Mouse (Mus musculus) spleen, postnatal 14 days (tissue): ENCODE data around the gene Speer4c.
"Not testable (repeated sequence)": the region's sequence is repeated elsewhere in the genome, so short reads cannot be mapped to it uniquely, and the experiment has no call there.

Experiments used
- DNase-seq, 2 experiments: peaks; one replicate each; pipeline ENCODE4 v3.0.0; 2021 to 2022; ENCODE audit warnings: low spot score in 2 of 2

The Speer4c gene

GRCm38 (mm10) chr5:15714171-15714570 lies at the start of gene Speer4c:
Gene Speer4c, minus strand, starts transcription at chr5:15714271.
- DNase-seq: not testable (repeated sequence)

DNA sequence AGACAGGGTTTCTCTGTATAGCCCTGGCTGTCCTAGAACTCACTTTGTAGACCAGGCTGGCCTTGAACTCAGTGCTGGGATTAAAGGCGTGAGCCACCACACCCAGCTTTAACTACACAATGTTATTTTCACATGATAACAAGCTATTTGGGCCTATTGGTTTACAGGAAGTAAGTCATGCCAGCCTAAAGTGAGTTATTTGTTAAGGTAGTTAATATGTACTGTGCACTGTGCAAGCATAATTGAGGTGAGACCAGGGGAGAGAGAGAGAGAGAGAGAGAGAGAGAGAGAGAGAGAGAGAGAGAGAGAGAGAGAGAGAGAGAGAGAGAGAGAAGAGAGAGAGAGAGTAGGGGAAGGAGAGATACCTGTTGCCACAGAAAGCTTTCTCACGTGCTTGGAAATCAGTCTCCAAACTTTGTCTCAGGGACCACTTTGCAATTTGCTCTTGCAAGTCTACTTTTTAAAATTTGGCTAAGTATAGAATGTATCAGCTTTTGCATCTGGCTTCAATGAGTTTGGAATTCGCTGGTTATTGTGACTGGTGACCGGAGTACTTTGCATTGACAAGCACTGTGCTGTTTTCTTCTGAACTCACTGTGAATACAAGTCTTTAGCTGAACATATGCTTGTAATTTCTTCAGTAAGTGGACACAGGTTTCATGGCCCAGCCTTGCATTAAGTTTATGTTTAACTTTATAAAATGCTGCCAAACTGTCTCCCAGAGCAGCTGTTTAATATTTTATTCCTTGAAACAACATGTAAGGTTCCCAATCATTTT lies 33.6 kb upstream of the Speer4c start:
- DNase-seq: no peak

GRCm38 (mm10) chr5:15734097-15734867 lies 20.2 kb upstream of the Speer4c start:
- no peak for DNase-seq

DNA sequence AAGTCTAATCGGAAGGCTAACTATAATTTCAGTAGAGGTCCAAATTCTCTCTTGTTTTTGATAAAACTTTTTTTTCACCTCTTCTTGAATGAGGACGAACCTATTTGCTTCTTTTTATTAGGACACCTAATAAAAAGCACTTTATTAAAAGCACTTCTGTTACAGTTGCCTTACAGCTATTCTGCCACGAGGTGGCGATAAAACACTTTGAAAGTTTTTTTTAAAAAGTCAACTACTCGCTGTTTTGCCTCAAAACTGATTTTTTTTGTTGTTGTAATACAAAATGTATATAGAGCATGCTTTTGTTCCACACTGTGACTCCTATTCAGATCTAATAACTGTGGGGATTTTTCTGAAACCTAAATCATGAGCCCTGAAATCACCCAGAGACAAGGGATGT lies 11.2 kb downstream of the Speer4c start:
- DNase-seq: not testable (repeated sequence)

DNA sequence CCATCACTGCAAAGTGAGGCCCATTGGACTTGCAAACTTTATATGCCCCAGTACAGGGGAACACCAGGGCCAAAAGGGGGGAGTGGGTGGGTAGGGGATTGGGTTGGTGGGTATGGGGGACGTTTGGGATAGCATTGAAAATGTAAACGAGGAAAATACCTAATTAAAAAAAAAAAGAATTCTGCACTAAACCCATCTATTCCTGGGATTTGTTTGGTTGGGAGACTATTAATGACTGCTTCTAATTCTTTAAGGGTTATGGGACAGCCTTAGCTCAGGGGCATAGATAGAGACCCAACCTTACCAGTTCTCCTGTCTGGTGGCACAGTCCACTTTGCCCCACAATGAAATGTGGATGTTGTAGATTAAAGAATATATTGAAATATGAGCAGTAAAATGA lies 16.4 kb downstream of the Speer4c start:
- not testable (repeated sequence) for DNase-seq

DNA sequence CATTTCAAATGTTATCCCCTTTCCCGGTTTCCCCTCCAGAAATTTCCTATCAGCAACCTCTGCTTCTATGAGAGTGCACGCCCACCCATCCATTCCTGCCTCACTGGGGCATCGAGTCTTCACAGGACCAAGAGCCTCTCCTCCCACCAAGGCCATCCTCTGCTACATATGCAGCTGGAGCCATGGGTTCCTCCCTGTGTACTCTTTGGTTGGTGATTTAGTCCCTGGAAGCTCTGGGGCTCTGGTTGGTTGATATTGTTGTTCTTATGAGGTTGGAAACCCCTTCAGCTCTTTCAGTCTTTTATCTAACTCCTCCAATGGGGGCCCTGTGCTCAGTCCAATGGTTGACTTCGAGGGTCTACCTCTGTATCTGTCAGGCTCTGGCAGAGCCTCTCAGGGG lies 22.2 kb downstream of the Speer4c start:
- DNase-seq: not testable (repeated sequence)

DNA sequence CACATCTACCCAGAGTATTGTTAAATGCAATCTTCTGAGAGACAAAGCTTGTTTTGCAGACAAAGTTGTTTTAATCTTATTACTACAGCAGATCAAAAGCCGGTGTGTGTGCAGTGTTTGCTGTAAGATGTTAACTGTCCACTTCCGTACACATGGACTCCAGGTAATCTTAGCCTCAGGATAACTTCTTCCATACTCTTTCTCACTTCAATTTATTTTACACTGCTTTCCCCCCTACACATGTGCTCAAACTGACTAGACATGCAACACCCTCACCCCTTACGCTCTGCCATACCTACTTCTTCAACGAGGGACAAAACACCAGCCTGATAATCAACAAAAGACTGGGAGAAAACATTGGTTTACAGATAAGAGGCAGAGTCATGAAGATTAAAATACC lies 23.2 kb downstream of the Speer4c start:
- DNase-seq: not testable (repeated sequence)

DNA sequence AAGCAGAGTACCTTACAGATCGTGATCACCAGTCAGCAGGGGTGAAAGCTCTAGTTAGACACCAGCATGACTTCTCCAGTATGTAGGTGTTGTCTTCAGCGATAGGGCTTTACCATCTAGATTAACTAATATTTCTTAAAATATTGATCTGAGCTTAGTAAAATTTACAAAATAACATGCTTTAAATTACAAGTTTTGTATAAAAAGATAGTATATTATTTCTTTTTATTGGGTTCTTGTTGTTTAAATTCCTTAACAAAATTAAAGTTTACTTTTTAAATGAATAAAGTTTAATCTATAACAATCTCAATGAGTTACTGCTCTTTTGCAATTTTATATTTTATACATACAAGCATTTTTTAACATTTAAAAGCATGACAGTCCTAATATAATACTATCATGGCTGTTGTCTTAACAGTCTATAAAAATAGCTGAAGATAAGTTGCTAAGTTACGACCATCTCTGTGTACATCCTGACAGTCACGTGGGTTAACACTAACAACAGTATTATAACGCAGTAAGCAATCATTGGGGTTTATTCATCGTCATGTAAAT lies 24.3 kb downstream of the Speer4c start:
- not testable (repeated sequence) for DNase-seq

GRCm38 (mm10) chr5:15688874-15689658 lies 25.0 kb downstream of the Speer4c start:
- DNase-seq: not testable (repeated sequence)

GRCm38 (mm10) chr5:15681301-15682035 lies 32.6 kb downstream of the Speer4c start:
- not testable (repeated sequence) for DNase-seq

DNA sequence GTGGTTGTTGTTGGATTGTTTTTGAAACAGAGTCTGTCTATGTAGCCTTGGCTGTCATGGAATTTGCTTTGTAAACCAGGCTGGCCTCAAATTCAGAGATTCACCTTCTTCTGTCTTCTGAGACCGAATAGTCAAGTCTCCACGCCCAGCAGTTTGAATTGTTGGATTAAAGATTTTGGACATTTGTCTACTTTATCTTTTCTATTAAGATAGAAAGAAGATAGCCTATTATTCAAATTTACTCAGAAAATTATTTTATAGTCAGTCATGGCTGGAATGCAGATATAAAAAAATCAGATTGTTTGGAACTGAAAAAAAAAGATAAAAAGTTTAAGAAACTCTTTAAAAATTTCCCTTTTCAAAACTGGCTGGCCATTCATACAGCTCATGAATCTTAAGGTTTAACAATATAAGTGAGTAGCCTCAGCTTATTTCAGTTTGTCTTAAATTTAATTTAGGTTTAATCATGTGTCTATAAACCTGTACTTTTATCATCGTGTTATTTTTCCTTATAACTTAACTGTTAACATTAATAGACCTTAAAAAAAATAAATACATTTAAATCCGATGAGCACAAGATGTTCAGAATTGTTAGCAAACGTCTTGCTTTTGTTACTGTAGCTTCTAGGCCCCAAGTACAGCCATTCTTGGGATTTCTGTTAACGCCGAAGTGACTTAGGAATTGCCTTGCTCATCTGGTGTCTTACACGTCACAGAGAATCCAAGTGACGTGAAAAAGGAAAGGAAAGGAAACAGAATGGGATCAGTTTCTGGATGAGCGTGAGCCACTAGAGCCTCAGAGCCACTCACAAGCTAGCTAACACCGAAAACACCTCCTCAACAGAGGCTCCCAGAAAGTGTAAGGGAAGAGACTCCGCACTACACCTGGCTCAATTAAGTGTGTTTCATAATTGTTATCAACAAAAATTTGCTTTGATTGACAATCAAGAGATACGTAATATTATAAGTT lies 33.8 kb downstream of the Speer4c start:
- DNase-seq: not testable (repeated sequence)

DNA sequence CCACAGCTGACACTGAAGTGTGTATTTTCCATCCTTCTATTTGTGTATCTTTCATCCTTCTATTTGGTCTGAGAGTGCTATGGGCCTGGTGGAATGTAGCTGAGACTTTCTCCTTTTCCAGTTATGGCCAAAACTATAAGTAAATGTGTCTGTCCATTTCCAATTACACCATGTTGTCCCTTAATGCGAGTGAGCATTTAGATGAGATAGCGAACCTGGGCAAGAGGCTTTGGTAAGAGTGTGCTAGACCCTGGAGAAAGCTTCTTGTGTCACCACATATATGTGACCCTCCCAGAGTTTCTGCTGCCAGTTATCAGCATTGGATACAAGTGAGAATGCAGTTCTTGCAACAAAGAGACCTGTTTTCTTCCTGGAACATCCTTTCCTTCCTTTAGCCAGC lies 35.2 kb downstream of the Speer4c start:
- DNase-seq: not testable (repeated sequence)

DNA sequence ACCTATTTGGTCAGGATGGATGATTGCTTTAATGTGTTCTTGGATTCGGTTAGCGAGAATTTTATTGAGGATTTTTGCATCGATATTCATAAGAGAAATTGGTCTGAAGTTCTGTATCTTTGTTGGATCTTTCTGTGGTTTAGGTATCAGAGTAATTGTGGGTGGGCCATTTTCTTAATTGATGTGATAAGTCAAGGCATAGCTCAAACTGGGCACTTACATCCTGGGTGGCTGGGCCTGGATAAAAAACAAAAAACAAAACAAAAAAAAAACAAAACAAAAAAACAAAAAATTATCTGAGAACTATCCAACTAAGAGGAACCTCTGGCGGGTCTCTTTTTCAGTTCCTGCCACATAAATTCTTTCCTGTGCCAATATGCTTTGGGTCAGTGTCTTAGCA lies 36.3 kb downstream of the Speer4c start:
- DNase-seq: not testable (repeated sequence)

GRCm38 (mm10) chr5:15674429-15675244 lies 39.4 kb downstream of the Speer4c start:
- DNase-seq: not testable (repeated sequence)

GRCm38 (mm10) chr5:15673989-15674388 lies 40.1 kb downstream of the Speer4c start:
- DNase-seq: not testable (repeated sequence)

- not testable (repeated sequence) for DNase-seq
Measured at GRCm38 (mm10) chr5:15670789-15671188, 43.3 kb downstream of the Speer4c start.

GRCm38 (mm10) chr5:15663847-15664246 lies 50.2 kb downstream of the Speer4c start:
- DNase-seq: not testable (repeated sequence)
